Mouse (Mus musculus) thymus, adult 2 months (tissue): ENCODE data around the gene Ldhc.

Source experiments
- CTCF ChIP-seq: fragments of 200-500 bp; IDR thresholded peaks from 2 replicates; pipeline ENCODE4 v1.5.1; 2012; ENCODE audit warnings: mild to moderate bottlenecking, control low read depth, low read length, moderate library complexity, borderline replicate concordance; ENCODE audit not compliant: control insufficient read depth, poor library complexity, insufficient read depth; ENCODE audit errors: extremely low read depth
- POLR2A ChIP-seq: fragments of 200-500 bp; IDR thresholded peaks from 2 replicates; pipeline ENCODE4 v1.6.1; 2012; ENCODE audit warnings: mild to moderate bottlenecking, low read length, control low read depth, moderate library complexity; ENCODE audit not compliant: control insufficient read depth, poor library complexity, insufficient read depth; ENCODE audit errors: extremely low read depth

DNA sequence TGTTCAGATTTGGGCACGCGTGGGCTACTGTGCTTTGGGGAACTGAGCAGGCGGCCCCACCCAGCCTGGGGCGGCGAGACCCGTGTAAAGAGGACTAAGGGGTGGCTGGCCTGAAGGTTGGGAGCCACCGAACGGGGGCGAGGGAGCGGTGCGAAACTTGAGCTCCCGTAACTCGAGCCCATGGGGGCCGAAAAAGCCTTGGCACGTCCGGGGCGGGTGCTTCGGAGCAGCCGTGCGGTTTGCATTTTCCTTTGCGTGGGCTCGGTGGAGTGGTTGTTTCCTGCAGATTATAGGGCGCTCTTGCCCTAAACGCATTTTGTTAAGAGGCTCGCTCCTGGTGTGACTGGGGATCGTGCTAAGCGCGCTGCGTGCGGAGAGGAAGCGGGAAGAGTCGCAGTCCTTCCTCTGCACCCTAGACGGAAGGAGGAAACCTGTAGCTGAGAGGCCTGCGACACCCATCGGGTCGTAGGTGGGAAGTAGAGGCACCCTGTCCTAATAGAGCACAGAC, 15.0 kb upstream of the Ldhc start:
- no peak for TF ChIP-seq CTCF
- no peak for TF ChIP-seq POLR2A
